Mouse (Mus musculus) activated CD4-positive, CD25-positive, alpha-beta regulatory T cell, adult 4 months (primary cell): Measurements from ENCODE around the gene Ifna1. TPM values are rescaled to one million over a fixed set of nuclear protein-coding genes. Genes with fewer than 3 reads are reported as not detected.

Source experiments
- ATAC-seq: one replicate; pipeline ENCODE4 v1.8.0; 2017
- polyA plus RNA-seq, 2 experiments: library from polyadenylated mRNA; unstranded; fragments of 100-300 nt; shearing (Covaris generic); gene quantifications; one replicate each; pipeline ENCODE4 v1.2.1; 2017

The Ifna1 gene
- polyA plus RNA-seq, 2 experiments from 2014 or later, result not detected

DNA sequence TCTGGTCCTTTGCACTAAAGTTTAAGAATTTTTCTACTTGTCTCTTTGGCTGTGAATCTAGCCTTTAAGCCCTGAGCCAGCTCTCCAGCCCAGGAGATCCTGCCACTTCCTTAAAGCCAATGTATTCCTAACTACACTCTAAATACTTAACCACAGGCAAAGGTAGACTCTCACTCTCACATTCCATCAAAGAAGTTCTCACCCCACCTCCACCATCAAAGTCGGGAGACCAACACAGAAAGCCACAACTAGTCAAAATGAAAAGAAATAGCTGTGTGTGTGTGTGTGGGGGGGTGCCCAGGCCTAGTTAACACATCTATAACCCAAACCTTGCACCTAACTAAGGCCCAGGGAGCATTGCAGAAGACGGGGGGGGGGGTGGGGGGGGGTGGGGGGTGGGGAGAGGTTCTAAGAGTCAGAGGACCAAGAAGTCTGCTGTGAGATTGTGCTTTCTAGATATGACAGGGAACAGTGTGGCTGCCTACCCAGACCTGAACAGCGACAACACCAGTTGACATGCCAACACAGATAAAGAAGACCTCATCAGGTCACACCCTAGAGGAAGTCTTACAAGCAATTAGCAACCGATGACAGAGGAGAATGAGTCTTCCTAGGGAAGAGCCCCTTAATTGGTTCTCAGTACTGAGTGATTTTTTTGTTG lies 25.7 kb downstream of the Ifna1 start:
- ATAC-seq, result peak; percentile 55

- no peak for ATAC-seq
Measured at GRCm38 (mm10) chr4:88876520-88876919, 26.6 kb downstream of the Ifna1 start.

DNA sequence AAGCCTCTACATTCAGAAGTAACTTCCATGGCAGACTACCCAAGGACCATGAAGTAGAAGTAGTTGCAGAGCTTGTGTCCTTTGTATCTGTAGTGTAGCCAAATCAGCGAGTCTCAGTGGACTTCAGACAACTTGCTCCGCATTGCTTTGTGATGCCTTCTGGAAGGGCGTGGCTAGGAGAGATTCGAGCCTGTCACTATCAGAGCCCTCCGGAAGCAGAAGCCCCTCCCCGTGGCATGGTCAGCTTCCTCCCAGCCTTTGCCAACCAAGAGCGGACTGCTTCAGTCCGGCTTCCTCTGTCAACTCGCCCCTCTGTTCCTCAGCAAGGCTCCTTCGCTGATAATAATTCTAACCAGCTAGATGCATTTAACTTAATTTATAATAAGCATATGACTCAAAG lies 28.4 kb downstream of the Ifna1 start:
- ATAC-seq, result no peak

DNA sequence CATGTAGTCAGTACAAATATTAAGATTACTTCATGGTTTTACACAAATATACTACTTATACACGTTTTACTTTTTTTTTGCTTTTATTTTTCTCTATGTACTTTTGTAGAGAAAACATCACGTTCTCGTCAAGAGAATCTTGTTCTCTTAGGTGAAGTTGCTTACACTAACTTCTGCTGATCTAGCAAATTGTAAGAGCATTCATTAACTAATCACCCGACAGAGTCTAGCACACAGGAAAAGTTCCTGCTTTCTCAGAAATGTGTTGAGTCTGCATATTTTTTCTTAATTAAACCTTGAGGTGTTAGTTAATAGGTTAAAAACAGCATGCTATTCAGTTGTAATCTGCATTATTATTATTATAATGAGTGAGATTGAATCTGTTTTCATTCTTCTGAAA lies 28.9 kb downstream of the Ifna1 start:
- ATAC-seq, result no peak

GRCm38 (mm10) chr4:88880101-88880500 lies 30.2 kb downstream of the Ifna1 start, which contains the start of gene Ifne:
Gene Ifne (minus strand): TSS chr4:88880201.
- no peak for ATAC-seq

GRCm38 (mm10) chr4:88888236-88888635 lies 38.3 kb downstream of the Ifna1 start:
- no peak for ATAC-seq

DNA sequence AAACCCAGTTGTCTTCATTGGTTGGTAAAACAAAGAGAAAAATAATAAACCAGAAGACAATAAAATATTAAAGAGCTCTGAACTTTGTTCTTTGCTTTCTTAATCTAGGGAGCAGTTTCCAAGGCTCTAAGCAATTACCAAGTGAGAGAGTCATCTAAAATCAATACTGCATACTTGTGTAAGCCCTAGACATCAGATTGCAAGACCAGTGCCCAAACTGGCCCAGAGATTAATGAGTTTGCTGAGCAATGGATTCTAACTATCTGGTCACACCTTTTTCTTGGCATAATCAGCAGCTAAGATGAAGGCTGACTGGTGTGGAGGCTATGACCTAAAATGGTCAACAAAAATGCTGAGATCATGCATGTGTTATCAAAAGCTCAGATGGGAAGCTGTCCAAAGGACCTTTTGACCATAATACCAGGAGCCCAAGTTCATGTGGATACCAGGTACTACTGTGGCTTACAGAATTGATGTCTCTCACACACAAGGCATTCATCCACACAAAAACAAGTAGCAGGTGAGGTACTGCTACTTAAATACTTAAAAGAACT lies 43.4 kb downstream of the Ifna1 start:
- ATAC-seq, result no peak

Other genes with a start within 250 kb of the Ifna1 start
- not detected for gene Ifna12, start 246.7 kb upstream of the Ifna1 start, polyA plus RNA-seq
- gene C87499, start 215.7 kb upstream of the Ifna1 start, polyA plus RNA-seq, result not detected
- gene Ifna13, start 205.6 kb upstream of the Ifna1 start, polyA plus RNA-seq, result not detected
- not detected for gene Ifna16, start 173.2 kb upstream of the Ifna1 start, polyA plus RNA-seq
- gene Ifna2, start 166.2 kb upstream of the Ifna1 start, polyA plus RNA-seq, result not detected
- gene Ifnab, start 158.7 kb upstream of the Ifna1 start, polyA plus RNA-seq, result not detected
- gene Gm26566, start 128.3 kb upstream of the Ifna1 start, polyA plus RNA-seq, result not detected
- 10 to 100 TPM; 31.9 to 33.2 TPM for gene Klhl9, start 127.6 kb upstream of the Ifna1 start, polyA plus RNA-seq
- not detected for gene Gm13271, start 95.2 kb upstream of the Ifna1 start, polyA plus RNA-seq
- gene Gm13283, start 90.0 kb upstream of the Ifna1 start, polyA plus RNA-seq, result under 1 TPM in 1 of 2 experiments, not detected in 1; 0.37 TPM
- not detected for gene Gm13290, start 76.3 kb upstream of the Ifna1 start, polyA plus RNA-seq
- not detected for gene Gm13289, start 73.2 kb upstream of the Ifna1 start, polyA plus RNA-seq
- gene Gm13272, start 70.2 kb upstream of the Ifna1 start, polyA plus RNA-seq, result not detected
- gene Ifnz, start 68.0 kb upstream of the Ifna1 start, polyA plus RNA-seq, result not detected
- not detected for gene Gm13276, start 64.4 kb upstream of the Ifna1 start, polyA plus RNA-seq
- not detected for gene Gm13277, start 61.5 kb upstream of the Ifna1 start, polyA plus RNA-seq
- not detected for gene Gm13278, start 58.5 kb upstream of the Ifna1 start, polyA plus RNA-seq
- gene Gm13275, start 55.6 kb upstream of the Ifna1 start, polyA plus RNA-seq, result not detected
- not detected for gene Gm13279, start 52.7 kb upstream of the Ifna1 start, polyA plus RNA-seq
- gene Gm13285, start 50.4 kb upstream of the Ifna1 start, polyA plus RNA-seq, result under 1 TPM in 1 of 2 experiments, not detected in 1; 0.38 TPM
- not detected for gene Gm13287, start 46.8 kb upstream of the Ifna1 start, polyA plus RNA-seq
- not detected for gene Gm13288, start 44.6 kb upstream of the Ifna1 start, polyA plus RNA-seq
- not detected for gene Ifna7, start 33.9 kb upstream of the Ifna1 start, polyA plus RNA-seq
- gene Ifna11, start 30.1 kb upstream of the Ifna1 start, polyA plus RNA-seq, result not detected
- not detected for gene Ifna6, start 22.7 kb upstream of the Ifna1 start, polyA plus RNA-seq
- gene Ifna5, start 14.6 kb upstream of the Ifna1 start, polyA plus RNA-seq, result not detected
- gene Ifna4, start 8.2 kb upstream of the Ifna1 start, polyA plus RNA-seq, result not detected
- gene Ifne, start 30.1 kb downstream of the Ifna1 start, polyA plus RNA-seq, result not detected